ENCODE assay signal across 17 mouse cellular contexts in genomic region chr3:27565314-27565713, GRCm38 (mm10).
"Had no signal": no experiment of that assay in that cellular context is flagged by ENCODE, and none has a peak within 500 bp of the region (broad histone marks: within the 10 kb centered on the region; RNA-seq: fewer than 3 reads in every experiment).

No protein-coding gene starts in this region.

- H3K9me3 ChIP-seq: kidney, embryonic 15.5 days; limb, embryonic 13.5 days; liver, embryonic 15.5 days; midbrain, embryonic 13.5 days; neural tube, embryonic 15.5 days had no signal

- H3K27me3 ChIP-seq: kidney, embryonic 15.5 days; limb, embryonic 13.5 days; liver, embryonic 15.5 days; megakaryocyte, embryonic 14.5 days; midbrain, embryonic 13.5 days; neural tube, embryonic 15.5 days had no signal

- ATAC-seq: midbrain, embryonic 13.5 days had no signal

- H3K27ac ChIP-seq: kidney, embryonic 15.5 days; limb, embryonic 13.5 days; liver, embryonic 15.5 days; midbrain, embryonic 13.5 days; neural tube, embryonic 15.5 days had no signal

- H3K4me3 ChIP-seq: kidney, embryonic 15.5 days; limb, embryonic 13.5 days; liver, embryonic 15.5 days; megakaryocyte, embryonic 14.5 days; midbrain, embryonic 13.5 days; myocyte; neural tube, embryonic 15.5 days had no signal

- H3K4me2 ChIP-seq: kidney, embryonic 15.5 days; limb, embryonic 13.5 days; liver, embryonic 11.5 days; liver, embryonic 15.5 days; lung, embryonic 14.5 days; midbrain, embryonic 13.5 days; neural tube, embryonic 15.5 days had no signal

- H3K4me1 ChIP-seq: liver, embryonic 15.5 days; megakaryocyte, embryonic 14.5 days; midbrain, embryonic 13.5 days; neural tube, embryonic 15.5 days had no signal

- DNase-seq: kidney, adult 2 months; kidney, postnatal 14 days; left cerebral cortex, postnatal 4 days; lung, embryonic 14.5 days; lung, postnatal 14 days; right cerebral cortex, adult 18-20 months; right cerebral cortex, postnatal 25 days; thymus, adult 18-20 months; thymus, postnatal 14 days had no signal

- H3K36me3 ChIP-seq: kidney, embryonic 15.5 days; limb, embryonic 13.5 days; liver, embryonic 15.5 days; midbrain, embryonic 13.5 days; neural tube, embryonic 15.5 days had no signal

- H3K9ac ChIP-seq: kidney, embryonic 15.5 days; limb, embryonic 13.5 days; liver, embryonic 15.5 days; lung, embryonic 14.5 days; midbrain, embryonic 13.5 days; neural tube, embryonic 15.5 days had no signal
